Mouse (Mus musculus) skeletal muscle tissue, adult 2 months (tissue): ENCODE results near the gene Ddx59.

Experiments used
- DNase-seq: peaks from one replicate; pipeline ENCODE4 v3.0.0-alpha.2; 2012; ENCODE audit warnings: low read depth, low spot score

Ddx59 gene

DNA sequence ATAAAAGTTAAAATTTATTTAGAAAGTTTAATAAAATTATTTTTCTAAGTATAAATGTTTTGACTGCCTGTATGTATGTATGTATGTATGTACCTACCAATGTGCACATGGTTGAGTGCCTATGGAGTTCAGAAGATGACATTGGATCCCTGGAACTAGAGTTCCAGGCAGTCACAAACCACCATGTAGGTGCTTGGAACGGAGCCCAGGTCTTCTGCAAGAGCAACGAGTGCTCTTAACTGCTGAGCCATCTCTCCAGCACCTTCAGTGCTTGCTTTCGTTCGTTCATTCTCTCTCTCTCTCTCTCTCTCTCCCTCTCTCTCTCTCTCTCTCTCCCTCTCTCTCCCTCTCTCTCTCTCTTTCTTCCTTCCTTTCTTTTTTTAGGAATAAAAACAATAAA lies 32.3 kb downstream of the Ddx59 start:
- DNase-seq = no peak

DNA sequence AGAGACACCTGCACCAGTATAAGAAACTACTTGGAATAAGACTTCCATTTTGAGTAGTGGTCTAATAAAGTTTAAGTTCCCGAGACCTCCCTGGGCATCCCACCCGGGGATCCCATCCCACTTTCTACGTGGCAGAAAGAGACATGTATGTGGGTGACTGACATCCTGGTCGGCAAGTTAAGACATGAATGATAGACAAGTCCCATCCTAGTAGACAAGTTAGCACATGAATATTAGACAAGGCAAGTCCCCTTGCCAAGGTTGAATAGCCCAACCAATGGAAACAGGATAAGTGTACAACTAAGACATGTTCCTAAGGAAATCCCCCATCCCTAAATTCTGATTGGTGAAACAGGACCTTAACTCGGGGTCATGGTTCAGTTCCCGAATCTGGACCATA lies 34.5 kb downstream of the Ddx59 start:
- no peak for DNase-seq

DNA sequence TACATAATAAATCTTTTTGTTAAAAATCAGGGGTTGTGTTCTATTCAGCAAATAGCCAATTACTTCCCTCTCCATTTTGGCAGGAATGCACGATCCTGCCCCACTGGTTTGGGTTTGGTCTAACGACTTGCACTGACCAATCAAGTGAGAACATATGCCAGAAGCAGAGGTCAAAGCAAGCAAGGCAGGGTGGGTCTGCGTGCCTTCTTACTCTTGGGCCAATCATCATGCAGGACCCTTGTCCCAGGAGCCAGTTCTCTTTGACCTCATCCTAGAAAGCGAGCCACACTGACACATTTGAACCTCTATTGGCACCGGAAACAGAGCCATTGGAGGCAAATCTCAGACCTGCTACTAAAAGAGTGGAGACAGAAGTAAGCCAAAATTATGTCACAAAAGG lies 35.1 kb downstream of the Ddx59 start:
- no peak for DNase-seq

DNA sequence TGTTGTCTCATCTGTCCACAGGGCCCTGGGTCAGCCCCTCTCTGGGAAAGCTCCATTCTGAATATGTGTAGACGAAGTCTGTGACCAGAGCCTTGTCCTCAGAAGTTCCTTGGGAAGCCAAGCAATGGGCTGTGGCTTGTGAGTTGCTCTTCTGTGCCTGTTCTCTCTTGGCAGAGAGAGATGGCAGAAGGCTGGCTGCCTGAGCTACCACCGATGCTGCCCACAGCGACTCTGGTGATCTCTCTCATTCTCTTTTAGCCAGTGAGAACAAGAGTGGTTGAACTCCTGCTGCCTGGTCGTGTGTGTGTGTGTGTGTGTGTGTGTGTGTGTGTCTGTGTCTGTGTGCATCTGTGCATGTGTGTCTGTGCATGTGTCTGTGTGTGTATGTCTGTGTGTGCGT lies 37.4 kb downstream of the Ddx59 start:
- DNase-seq = no peak

DNA sequence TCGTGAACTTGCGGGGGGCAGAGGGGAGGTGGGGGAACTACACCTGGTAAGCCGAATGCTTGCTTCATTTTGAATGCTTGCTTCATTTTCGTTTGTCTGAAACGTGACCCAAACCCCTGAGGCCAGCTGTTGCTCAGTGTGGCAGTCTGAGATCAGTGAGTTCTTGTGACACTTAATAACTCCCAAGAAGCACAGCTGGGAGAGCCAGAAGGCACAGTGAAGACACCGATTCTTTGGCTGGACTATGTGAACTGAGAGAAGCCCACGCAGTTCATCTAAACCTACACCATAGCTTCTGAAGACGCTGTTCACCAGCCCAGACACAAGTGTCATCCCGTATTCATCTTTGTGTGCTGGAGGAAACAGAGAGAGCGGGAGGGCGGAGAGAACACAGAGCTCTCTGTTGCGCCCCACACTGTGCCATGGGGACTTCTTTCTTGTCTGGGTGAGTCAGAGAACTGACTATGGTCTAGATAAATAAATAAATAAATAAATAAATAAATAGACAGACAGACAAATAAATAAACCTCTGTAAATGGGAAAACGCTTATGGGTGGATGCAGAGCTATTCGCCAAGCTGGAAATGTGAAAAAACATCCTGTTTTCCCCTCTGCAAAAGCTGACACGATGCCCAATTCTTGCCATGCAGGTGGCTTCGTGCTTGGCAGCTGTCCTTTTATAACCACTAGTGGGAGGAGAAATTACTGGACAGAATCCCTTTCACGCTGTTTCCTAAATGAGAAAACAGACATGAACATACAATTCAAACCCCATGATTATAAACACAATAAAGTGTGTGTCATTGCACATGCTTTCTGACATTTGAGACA lies 40.9 kb downstream of the Ddx59 start:
- DNase-seq = no peak

DNA sequence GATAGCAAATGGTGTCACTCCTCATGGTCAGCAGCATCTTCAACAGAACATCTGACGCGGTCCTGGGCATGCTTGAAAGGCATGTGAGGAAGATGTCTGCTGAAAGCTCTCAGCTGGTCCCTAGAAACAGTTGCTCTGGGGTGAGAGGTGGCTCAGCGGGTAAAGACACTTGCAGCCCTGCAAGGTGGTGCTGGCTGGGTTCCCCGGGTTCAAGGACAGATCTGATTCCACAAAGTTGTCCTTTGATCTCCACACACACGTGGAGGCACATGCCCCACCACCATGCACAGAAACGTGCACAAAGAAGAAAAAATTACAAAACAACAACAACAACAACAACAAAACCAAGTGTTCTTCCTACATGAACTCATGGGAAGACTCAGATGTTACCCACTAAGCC lies 41.7 kb downstream of the Ddx59 start:
- no peak for DNase-seq

DNA sequence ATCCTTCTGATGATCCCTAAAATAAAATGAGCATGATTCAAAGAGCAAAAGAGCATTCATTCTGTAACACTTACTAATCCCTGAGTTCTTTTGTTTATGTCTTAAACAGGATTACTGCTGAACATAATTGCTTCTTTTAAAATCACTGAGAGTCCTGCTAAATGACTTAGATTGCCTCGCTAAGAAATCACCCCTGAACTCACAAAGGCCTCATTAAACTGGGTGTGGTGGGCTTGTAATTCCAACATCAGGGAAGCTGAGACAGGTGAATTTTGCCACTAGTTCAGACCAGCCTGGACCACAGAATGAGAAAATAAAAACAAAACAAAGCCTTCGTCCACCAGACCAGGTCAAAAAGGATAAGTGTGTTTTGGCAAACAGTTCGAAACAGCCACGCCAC lies 42.3 kb downstream of the Ddx59 start:
- DNase-seq = no peak

DNA sequence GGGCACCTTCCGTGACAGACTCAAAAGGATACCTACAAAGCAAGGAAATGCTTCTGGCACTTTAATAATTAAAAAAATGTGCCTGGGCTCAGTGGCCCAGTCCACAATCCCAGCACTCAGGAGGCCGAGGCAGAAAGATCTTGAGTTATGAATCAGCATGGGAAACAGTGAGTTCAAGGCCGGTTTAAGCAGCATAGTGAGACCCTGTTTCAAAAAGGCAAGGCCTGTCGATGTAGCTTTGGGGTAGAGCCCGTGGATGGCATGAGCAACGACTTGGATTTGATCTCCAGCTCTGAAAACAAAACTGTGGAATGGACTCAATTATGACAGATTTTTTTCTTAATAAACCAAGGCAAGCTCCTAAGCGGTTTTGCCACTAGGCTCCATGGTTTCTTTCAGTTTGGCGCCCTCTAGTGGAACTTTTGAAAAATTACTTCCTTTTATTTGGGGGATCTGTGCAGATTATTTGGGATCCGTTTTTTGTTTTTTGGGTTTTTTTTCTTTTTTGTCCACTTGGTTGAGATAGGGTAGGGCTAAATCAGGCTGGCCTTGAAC lies 43.7 kb downstream of the Ddx59 start:
- DNase-seq = peak; percentile 47

DNA sequence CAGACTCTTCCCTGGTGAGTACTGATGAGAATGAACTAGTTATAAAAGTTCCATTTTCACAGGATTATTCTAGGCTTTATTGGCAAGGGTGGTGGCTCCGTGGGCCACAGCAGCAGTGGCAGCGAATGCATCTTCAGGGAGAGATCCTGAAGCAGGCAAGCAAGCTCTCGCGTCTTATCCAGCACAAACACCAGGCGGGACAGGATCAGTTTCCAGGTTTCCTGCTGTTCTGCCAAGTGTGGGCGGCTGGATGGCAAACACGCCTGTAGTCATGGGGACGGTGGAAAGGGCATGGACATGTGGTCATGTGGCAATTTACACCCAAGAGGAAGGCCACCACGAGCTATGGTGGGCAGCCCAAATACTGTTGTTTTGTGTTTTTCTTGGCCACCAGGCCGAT lies 47.4 kb downstream of the Ddx59 start:
- DNase-seq = peak; percentile 7

DNA sequence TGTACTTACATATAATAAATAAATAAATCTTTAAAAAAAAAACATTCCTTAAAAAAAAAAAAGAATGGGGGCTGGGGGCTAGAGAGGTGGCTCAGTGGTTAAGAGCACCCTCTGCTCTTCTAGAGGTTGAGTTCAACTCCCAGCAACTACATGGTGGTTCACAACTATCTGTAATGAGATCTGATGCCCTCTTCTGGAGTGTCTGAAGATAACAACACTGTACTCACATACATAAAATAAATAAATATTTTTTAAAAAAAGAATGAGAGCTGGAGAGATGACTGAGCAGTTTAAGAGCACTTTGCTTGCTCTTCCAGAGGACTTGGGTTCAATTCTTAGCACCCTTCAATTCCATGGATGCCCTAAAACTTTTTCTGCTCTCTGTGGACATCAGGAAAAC lies 50.1 kb downstream of the Ddx59 start:
- DNase-seq = no peak

DNA sequence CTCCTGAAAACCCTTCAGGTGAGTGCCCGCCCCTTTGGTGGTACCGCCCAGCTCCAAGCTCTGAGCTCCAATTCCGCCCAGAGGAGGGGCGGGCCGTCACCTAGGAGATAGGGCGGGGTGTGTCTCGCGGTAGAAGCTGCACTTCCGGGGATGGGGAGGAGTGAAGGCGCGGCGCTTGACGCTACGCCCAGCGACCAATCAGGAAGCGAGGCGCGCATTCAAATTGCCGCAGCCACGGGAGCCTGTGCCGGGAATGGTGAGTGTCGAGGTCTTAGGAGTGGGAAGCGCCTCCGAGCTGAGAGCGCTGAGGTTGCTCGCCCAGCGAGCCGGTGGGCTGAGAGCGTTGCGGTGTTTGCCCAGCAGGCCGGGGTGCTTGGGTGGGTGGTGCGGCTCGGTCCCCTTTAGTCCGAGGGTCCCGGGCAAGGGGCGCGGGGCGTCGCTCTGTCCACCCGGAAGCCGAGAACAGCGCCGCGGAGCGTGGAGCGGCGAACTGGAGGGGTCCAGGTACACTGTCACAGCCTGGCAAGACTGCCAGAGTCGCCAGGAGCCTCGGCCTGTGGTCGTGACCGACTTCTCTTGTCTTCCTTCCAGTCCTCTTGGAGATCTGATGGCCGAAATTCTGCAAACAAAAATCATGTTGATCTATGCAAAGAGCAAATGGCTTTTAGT lies 51.2 kb downstream of the Ddx59 start, which contains the start of gene Kif14:
TSS of gene Kif14 (plus strand) at position 201 of the 669 bp plus-strand sequence.
- peak; percentile 87 for DNase-seq

DNA sequence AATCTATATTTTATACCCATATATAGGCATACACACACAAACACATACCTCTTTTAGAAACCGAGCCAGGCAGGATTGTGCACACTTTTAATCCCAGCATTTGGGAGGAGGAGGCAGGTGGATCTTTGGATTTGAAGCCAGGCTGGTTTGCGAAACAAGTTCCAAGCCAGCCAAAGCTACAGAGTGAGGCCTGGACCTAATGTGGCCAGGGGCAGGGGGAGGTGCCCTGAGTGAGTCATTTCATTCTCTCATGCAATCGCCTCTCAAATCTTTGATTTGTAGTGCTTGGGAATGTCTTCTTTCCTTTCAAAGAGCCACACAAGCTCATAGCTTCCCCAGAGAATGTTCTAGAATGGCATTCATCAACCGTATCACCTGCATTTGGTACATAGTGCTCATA lies 54.3 kb downstream of the Ddx59 start:
- DNase-seq = no peak

DNA sequence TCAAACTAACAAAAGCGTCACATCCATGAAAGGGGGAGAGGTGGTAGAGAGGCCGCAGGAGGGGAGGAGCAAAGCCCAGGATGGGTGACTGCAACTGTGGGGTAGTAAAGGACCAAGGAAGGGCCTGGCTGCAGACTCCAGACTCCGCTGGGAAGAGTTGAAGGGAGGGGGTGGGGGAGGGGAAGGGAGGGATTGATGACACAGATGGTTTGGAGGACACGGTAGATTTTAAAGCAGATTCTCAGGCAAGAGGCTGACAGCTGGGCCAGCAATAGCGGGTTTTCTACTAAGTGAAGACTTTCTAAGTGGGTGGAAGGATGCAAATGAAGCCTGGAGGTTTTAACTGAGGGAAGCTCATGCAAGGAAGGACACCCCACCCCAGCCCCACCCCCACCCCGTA lies 55.4 kb downstream of the Ddx59 start:
- no peak for DNase-seq
